Mouse (Mus musculus): ENCODE measurements around the gene Cbr2. TPM values are rescaled to one million over a fixed set of nuclear protein-coding genes. Genes with fewer than 3 reads are reported as not detected.
"Not testable (repeated sequence)": the region's sequence is repeated elsewhere in the genome, so short reads cannot be mapped to it uniquely, and the experiment has no call there.

Gene Cbr2
- 10 to 100 TPM in 3 of 4 experiments, 1 to 10 TPM in 1; 9.3 to 24.0 (median 12.9) TPM for total RNA-seq (2022)

GRCm38 (mm10) chr11:120731858-120732680 is at the start of gene Cbr2:
Gene Cbr2, minus strand, starts transcription at chr11:120732114.
- DNase-seq (ENCODE audit: low spot score) = peak; percentile 64

GRCm38 (mm10) chr11:120781361-120781760 is 49.4 kb upstream of the Cbr2 start:
- not testable (repeated sequence) for DNase-seq (ENCODE audit: low spot score)

GRCm38 (mm10) chr11:120779876-120780275 is 48.0 kb upstream of the Cbr2 start:
- DNase-seq (ENCODE audit: low spot score) = no peak

- DNase-seq (ENCODE audit: low spot score) = no peak
These were observed 45.2 kb upstream of the Cbr2 start for GRCm38 (mm10) chr11:120777123-120777522.

- DNase-seq (ENCODE audit: low spot score) = peak; percentile 94
These were observed 44.0 kb upstream of the Cbr2 start for GRCm38 (mm10) chr11:120775774-120776469.

- DNase-seq (ENCODE audit: low spot score) = no peak
These were observed 41.7 kb upstream of the Cbr2 start for GRCm38 (mm10) chr11:120773463-120774190.

- DNase-seq (ENCODE audit: low spot score) = no peak
These were observed 40.8 kb upstream of the Cbr2 start for GRCm38 (mm10) chr11:120772749-120773148.

GRCm38 (mm10) chr11:120768206-120768605 is 36.3 kb upstream of the Cbr2 start:
- DNase-seq (ENCODE audit: low spot score) = no peak

GRCm38 (mm10) chr11:120767023-120767422 is 35.1 kb upstream of the Cbr2 start:
- not testable (repeated sequence) for DNase-seq (ENCODE audit: low spot score)

GRCm38 (mm10) chr11:120763121-120763999 is 31.4 kb upstream of the Cbr2 start:
- not testable (repeated sequence) for DNase-seq (ENCODE audit: low spot score)

- DNase-seq (ENCODE audit: low spot score) = not testable (repeated sequence)
These were observed 30.7 kb upstream of the Cbr2 start, which contains the start of gene Hmga1b for GRCm38 (mm10) chr11:120762672-120763041. Gene Hmga1b, plus strand, starts transcription at chr11:120762794.

GRCm38 (mm10) chr11:120761811-120762671 is 30.1 kb upstream of the Cbr2 start:
- DNase-seq (ENCODE audit: low spot score) = no peak

- no peak for DNase-seq (ENCODE audit: low spot score)
These were observed 28.3 kb upstream of the Cbr2 start for GRCm38 (mm10) chr11:120760236-120760635.

GRCm38 (mm10) chr11:120751606-120752005 is 19.7 kb upstream of the Cbr2 start:
- no peak for DNase-seq (ENCODE audit: low spot score)

GRCm38 (mm10) chr11:120749430-120749829 is 17.5 kb upstream of the Cbr2 start:
- peak; percentile 33 for DNase-seq (ENCODE audit: low spot score)

GRCm38 (mm10) chr11:120747974-120748373 is 16.1 kb upstream of the Cbr2 start:
- DNase-seq (ENCODE audit: low spot score) = peak; percentile 40

GRCm38 (mm10) chr11:120744121-120744701 is 12.3 kb upstream of the Cbr2 start:
- no peak for DNase-seq (ENCODE audit: low spot score)

GRCm38 (mm10) chr11:120740981-120741380 is 9.1 kb upstream of the Cbr2 start:
- DNase-seq (ENCODE audit: low spot score) = no peak

GRCm38 (mm10) chr11:120736424-120736823 is 4.5 kb upstream of the Cbr2 start:
- DNase-seq (ENCODE audit: low spot score) = no peak

- peak; percentile 50 for DNase-seq (ENCODE audit: low spot score)
These were observed 1.6 kb upstream of the Cbr2 start for GRCm38 (mm10) chr11:120733521-120733920.

All from heart, adult 8-10 months (tissue).